Mouse (Mus musculus): Measurements from ENCODE around the gene Tmem163.

GRCm38 (mm10) chr1:127514888-127515287, 164.5 kb downstream of the Tmem163 start:
- TF ChIP-seq POLR2A (IDR thresholded peaks at IDR 0.05; ENCODE audit: low read depth, low read length) (no peak), CTCF (IDR thresholded peaks at IDR 0.05; ENCODE audit: extremely low read depth, insufficient read depth, insufficient read length, insufficient replicate concordance) (no peak)
